Mouse (Mus musculus): ENCODE measurements around the gene Svs4.
"Not testable (repeated sequence)": the region's sequence is repeated elsewhere in the genome, so short reads cannot be mapped to it uniquely, and the experiment has no call there.

Svs4 gene

DNA sequence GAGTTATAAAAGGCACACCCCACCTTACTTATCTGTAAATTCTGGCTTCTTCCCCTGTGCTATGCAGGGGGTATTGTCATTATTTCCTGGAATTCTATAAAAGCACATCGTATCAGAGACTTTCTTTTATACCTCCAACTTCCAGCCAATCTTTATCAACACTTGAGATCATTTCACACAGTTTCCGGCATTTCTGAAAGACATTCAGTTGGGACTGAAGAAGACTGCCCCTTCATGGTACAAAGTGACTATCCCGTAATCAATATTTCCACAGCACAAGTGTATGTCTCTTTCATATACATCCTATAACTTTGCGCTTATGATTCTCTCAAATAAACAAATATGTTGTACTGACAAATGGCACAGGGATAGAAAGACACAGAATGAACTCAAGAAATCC is at the start of gene Svs4:
Svs4 (minus strand) TSS at position 101 of the 400 bp plus-strand sequence.
- DNase-seq = no peak

DNA sequence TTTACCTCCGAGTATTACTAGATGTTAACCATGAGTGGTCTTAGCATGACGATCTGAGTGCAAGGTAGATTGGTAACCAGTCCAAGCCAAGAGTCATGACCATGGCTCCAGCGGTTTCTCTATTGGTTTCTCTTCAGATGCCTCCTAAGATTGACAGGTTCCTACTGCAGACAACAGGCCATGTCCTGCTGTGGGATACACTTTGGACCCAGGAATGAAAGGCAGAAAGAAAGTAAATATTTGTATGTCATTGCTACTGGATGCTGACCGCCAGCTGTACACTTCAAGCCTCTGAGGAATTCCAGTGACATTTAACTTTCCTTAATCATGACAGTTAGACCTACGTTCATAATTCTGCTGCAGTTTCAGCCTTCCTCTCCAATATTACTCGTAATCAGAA is 42.7 kb upstream of the Svs4 start:
- DNase-seq = no peak

GRCm38 (mm10) chr2:164316451-164316850 is 38.2 kb upstream of the Svs4 start, which contains the start of gene Svs6:
Svs6 (plus strand) TSS chr2:164316751.
- DNase-seq = not testable (repeated sequence)

GRCm38 (mm10) chr2:164315460-164315859 is 37.2 kb upstream of the Svs4 start:
- DNase-seq = not testable (repeated sequence)

DNA sequence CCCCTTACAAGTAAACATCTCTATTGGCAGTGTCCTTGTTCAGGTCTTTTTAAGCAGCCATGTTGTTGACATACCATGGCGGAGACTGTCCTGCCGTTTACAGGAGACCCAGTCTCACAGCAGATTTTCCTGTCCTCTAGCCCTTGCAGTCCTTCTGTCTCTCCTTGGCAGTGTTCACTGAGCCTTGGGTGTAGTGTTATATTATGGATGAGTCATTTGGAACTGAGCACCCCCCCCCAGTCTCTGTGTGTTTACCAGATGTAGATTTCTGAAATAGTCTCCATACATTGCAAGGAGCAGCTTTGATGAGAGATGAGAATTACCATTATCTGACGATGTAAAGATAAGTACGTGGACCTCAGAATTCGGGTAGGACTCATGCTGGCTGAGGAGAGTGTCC is 34.3 kb upstream of the Svs4 start:
- no peak for DNase-seq

GRCm38 (mm10) chr2:164288968-164289367 is 10.7 kb upstream of the Svs4 start, which contains the start of gene Svs3a:
Svs3a (plus strand) TSS chr2:164289268.
- DNase-seq = not testable (repeated sequence)

GRCm38 (mm10) chr2:164256540-164256939 is 21.7 kb downstream of the Svs4 start, which contains the start of gene Svs3b:
Svs3b (minus strand) TSS chr2:164256640.
- not testable (repeated sequence) for DNase-seq

- no peak for DNase-seq
Observed at GRCm38 (mm10) chr2:164238366-164238765, 39.9 kb downstream of the Svs4 start, which contains the start of gene Svs2. Svs2 (minus strand) TSS chr2:164238466.

GRCm38 (mm10) chr2:164232671-164233070 is 45.6 kb downstream of the Svs4 start:
- DNase-seq = no peak

- DNase-seq = no peak
Observed at GRCm38 (mm10) chr2:164228361-164229070, 49.7 kb downstream of the Svs4 start.
